Mouse (Mus musculus) embryonic facial prominence, embryonic 10.5 days (tissue): ENCODE measurements around the gene Hsbp1. TPM values are rescaled to one million over a fixed set of nuclear protein-coding genes. Genes with fewer than 3 reads are reported as not detected.
A peak's percentile ranks its signal among the peaks of the same experiment; 100 is the strongest.

Experiments used
- DNase-seq: peaks from one replicate; pipeline ENCODE4 v3.0.0-alpha.2; 2017; ENCODE audit warnings: low spot score
- H3K27ac ChIP-seq: fragments of 300-500 bp; sonication (generic); replicated peaks from 2 replicates; pipeline ENCODE4 v1.5.1; 2016; ENCODE audit warnings: mild to moderate bottlenecking
- H3K27me3 ChIP-seq: fragments of 300-500 bp; sonication (generic); replicated peaks from 2 replicates; pipeline ENCODE4 v1.6.1; 2016; ENCODE audit warnings: low read depth, mild to moderate bottlenecking; ENCODE audit not compliant: poor library complexity, severe bottlenecking
- H3K36me3 ChIP-seq: fragments of 300-500 bp; sonication (generic); replicated peaks from 2 replicates; pipeline ENCODE4 v1.6.1; 2016; ENCODE audit warnings: mild to moderate bottlenecking, moderate library complexity
- H3K4me1 ChIP-seq: fragments of 300-500 bp; sonication (generic); 2 replicates; pipeline ENCODE4 v1.6.1; 2016
- H3K4me3 ChIP-seq: fragments of 300-500 bp; sonication (generic); 2 replicates; pipeline ENCODE4 v1.5.1; 2016; ENCODE audit warnings: mild to moderate bottlenecking, moderate library complexity
- H3K9me3 ChIP-seq: fragments of 300-500 bp; sonication (generic); 2 replicates; pipeline ENCODE4 v1.6.1; 2016; ENCODE audit warnings: mild to moderate bottlenecking
- WGBS: fragments of 180-500 bp; shearing (Covaris S2); methylation state at CpG from one replicate; pipeline ENCODE4 v1.1.7; 2016; 5-methylcytosine and 5-hydroxymethylcytosine counted together
- polyA plus RNA-seq: library from polyadenylated mRNA; unstranded; fragments of >200 nt; fragmentation: Nextera tagmentation; extraction: Ambion mirVana; gene quantifications from 2 replicates; pipeline ENCODE4 v1.2.1, GENCODE M21; 2016

Hsbp1 gene
- polyA plus RNA-seq, 1 experiment from 2014 or later = 249 TPM

DNA sequence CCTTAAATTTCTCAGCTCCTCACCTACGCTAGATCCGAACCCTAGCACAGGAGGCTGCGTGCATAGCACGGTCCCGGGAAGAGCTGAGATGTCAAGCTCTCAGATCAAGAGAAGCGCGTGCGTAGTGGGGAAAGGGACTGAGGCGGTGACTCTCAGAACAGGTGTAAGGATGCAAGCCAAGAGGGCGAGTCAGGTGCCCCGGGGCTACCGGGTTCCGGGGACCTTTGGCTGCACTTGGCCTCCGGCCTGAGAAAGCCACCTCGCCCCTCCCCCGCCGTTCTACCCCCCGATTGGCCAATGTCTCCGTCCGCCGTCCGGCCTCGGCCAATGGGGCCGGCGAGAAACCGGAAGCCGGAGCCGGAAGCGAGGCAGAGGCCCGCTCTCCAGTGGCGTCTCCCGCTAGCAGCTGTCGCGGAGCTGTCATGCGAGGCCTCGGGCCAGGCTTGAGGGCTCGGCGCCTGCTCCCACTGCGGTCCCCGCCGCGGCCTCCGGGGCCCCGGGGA lies 50.3 kb downstream of the Hsbp1 start, which contains the start of gene Mlycd:
Mlycd (plus strand) TSS at position 355 of the 503 bp plus-strand sequence.
- peak; percentile 95 for DNase-seq
- Histone ChIP-seq H3K27me3 (peaks cover 21% of the 10 kb centered on the region), H3K4me3 (peak within 1 kb of the TSS; percentile 86), H3K27ac (peak within 1 kb of the TSS; percentile 84), H3K4me1 (peaks cover 26% of the 10 kb centered on the region), H3K9me3 (no peaks in the 10 kb centered on the region), H3K36me3 (0 out of 2 replicates have a peak, but pooled peaks cover 4% of the 10 kb centered on the region)
- WGBS = 3% methylated on average over 44 of the region's 44 CpGs

DNA sequence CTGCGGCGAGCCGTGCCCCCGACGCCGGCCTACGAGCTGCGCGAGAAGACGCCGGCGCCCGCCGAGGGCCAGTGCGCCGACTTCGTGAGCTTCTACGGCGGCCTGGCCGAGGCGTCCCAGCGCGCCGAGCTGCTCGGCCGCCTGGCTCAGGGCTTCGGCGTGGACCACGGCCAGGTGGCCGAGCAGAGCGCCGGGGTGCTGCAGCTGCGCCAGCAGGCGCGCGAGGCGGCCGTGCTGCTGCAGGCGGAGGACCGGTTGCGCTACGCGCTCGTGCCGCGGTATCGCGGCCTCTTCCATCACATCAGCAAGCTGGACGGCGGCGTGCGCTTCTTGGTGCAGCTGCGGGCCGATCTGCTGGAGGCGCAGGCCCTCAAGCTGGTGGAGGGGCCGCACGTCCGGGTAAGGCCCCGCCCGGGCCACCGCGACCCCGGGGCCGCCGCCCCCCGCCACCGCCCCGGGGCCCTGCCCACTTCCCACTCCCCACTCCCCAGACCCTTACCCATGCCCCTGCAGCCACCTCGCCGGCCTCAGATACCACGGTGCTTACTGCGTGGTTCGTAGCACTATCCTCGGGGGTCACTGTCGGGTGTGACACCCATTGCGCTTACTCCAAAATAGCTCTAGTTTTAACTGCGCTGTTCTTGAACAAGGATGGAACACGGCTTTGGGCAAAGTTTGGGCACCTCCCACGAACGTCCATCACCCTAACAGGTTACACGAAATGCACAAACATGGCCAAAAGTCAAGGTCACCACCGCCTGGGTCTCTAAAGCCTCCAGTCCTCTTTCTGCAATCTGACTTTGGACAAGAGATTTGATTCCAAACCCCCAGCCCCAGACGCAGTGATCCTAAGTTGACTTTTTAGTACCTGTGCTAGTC lies 51.0 kb downstream of the Hsbp1 start:
- DNase-seq = no peak

More for the DNA sequence above, 51.0 kb downstream of the Hsbp1 start:
- Histone ChIP-seq H3K4me1 (peaks cover 26% of the 10 kb centered on the region), H3K27ac (peak overlapping the region; percentile 84), H3K36me3 (0 out of 2 replicates have a peak, but pooled peaks cover 4% of the 10 kb centered on the region), H3K27me3 (peaks cover 21% of the 10 kb centered on the region), H3K9me3 (no peaks in the 10 kb centered on the region), H3K4me3 (peak overlapping the region; percentile 86)
- 6% methylated on average over 83 of the region's 83 CpGs for WGBS

Other genes starting within 250 kb of the Hsbp1 start
- gene Mlycd, start 50.4 kb downstream of the Hsbp1 start, polyA plus RNA-seq = 7.3 and 7.6 TPM in 2 replicates
- gene Osgin1, start 89.6 kb downstream of the Hsbp1 start, polyA plus RNA-seq = 0.43 and 0.47 TPM in 2 replicates
- gene Necab2, start 102.2 kb downstream of the Hsbp1 start, polyA plus RNA-seq = 8.8 and 9.4 TPM in 2 replicates
- gene Slc38a8, start 157.2 kb downstream of the Hsbp1 start, polyA plus RNA-seq = 1.9 and 2.1 TPM in 2 replicates
- gene Mbtps1, start 214.2 kb downstream of the Hsbp1 start, polyA plus RNA-seq = 120 and 121 TPM in 2 replicates
- 42.0 and 43.5 TPM in 2 replicates for gene Hsdl1, start 230.7 kb downstream of the Hsbp1 start, polyA plus RNA-seq
- 0.11 and 0.15 TPM in 2 replicates for gene Dnaaf1, start 230.7 kb downstream of the Hsbp1 start, polyA plus RNA-seq